Mouse (Mus musculus) liver, embryonic 13.5 days (tissue): Measurements from ENCODE around the gene Fam53b. TPM values are rescaled to one million over a fixed set of nuclear protein-coding genes. Genes with fewer than 3 reads are reported as not detected.

Source experiments
- ATAC-seq: fragments of 200-750 bp; cut with Nextera tagmentation; 2 replicates; pipeline ENCODE4 v1.8.0; 2017; ENCODE audit warnings: low read depth, mild to moderate bottlenecking, moderate number of reproducible peaks, moderate library complexity
- DNase-seq: peaks from one replicate; pipeline ENCODE4 v3.0.0; 2022
- H3K27ac ChIP-seq: fragments of 300-500 bp; sonication (generic); 2 replicates; pipeline ENCODE4 v1.5.1; 2015; ENCODE audit warnings: moderate library complexity, mild to moderate bottlenecking, inconsistent platforms
- H3K27me3 ChIP-seq: fragments of 300-500 bp; sonication (generic); 2 replicates; pipeline ENCODE4 v1.6.1; 2015; ENCODE audit warnings: mild to moderate bottlenecking, inconsistent platforms
- H3K36me3 ChIP-seq: fragments of 300-500 bp; sonication (generic); 2 replicates; pipeline ENCODE4 v1.6.1; 2015; ENCODE audit warnings: mild to moderate bottlenecking, inconsistent platforms
- H3K4me1 ChIP-seq: fragments of 300-500 bp; sonication (generic); replicated peaks from 2 replicates; pipeline ENCODE4 v1.6.1; 2015; ENCODE audit warnings: inconsistent platforms
- H3K4me2 ChIP-seq: fragments of 300-500 bp; sonication (generic); 2 replicates; pipeline ENCODE4 v1.6.1; 2015; ENCODE audit warnings: inconsistent platforms, mild to moderate bottlenecking, moderate library complexity
- H3K4me3 ChIP-seq: fragments of 300-500 bp; sonication (generic); replicated peaks from 2 replicates; pipeline ENCODE4 v1.5.1; 2015; ENCODE audit warnings: mild to moderate bottlenecking, inconsistent platforms
- H3K9ac ChIP-seq: fragments of 300-500 bp; sonication (generic); 2 replicates; pipeline ENCODE4 v1.6.1; 2015; ENCODE audit warnings: mild to moderate bottlenecking, inconsistent platforms
- H3K9me3 ChIP-seq: fragments of 300-500 bp; sonication (generic); replicated peaks from 2 replicates; pipeline ENCODE4 v1.6.1; 2016; ENCODE audit warnings: inconsistent platforms
- WGBS: fragments of 180-500 bp; shearing (Covaris S2); methylation state at CpG from one replicate; pipeline ENCODE4 v1.1.7; 2015; ENCODE audit not compliant: insufficient replicate concordance; 5-methylcytosine and 5-hydroxymethylcytosine counted together
- polyA plus RNA-seq: library from polyadenylated mRNA; unstranded; fragments of >200 nt; fragmentation: Nextera tagmentation; extraction: Ambion mirVana; gene quantifications from 2 replicates; pipeline ENCODE4 v1.2.1, GENCODE M21; 2015

The Fam53b gene
- polyA plus RNA-seq, 1 experiment from 2014 or later: 19.1 TPM

DNA sequence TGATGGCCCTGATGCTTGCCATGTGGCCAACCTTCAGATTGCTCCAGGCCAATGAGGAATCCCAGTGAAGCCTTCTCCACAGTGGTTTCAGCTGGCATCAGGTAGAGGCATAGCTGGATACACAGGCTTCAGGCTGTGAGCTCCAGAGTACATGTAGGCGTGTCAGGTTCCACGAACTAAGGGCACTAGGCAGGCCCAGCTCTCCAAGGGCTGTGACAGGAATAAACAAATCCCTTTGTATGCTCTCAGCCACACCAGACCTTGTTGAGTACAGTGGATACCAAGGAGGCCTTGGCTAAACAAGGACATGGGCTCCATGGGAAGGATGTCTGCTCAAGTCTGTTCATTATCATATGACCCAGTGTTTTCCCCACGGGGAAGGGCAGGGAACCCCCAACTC lies 112.3 kb downstream of the Fam53b start:
- Histone ChIP-seq H3K4me3 (no peak overlapping the region), H3K36me3 (no peaks in the 10 kb centered on the region), H3K4me2 (no peak overlapping the region), H3K27ac (no peak overlapping the region), H3K9ac (no peak overlapping the region), H3K27me3 (no peaks in the 10 kb centered on the region), H3K4me1 (peaks cover 16% of the 10 kb centered on the region), H3K9me3 (no peaks in the 10 kb centered on the region)
- DNase-seq (no peak), ATAC-seq (no peak)
- WGBS: 77% methylated on average over 3 of the region's 3 CpGs

DNA sequence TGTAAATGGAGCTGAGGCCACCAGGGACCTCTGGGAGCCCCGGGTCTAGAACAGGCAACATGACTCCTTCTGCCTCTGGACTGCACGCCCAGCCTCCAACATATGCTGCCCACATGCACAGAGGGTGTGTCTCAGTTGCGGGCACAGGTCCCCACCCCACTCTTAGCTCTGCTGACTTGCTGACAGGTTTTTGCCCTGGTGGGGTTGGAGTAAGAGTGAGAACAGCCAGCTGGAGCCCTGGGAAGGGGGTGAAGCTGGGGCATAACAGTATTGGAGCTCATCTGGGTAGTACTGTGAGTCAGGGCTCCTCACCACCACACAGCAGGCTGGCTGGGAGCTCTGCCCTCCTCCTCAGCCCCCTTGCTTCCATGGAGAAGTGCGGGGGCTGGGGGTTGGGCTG lies 113.6 kb downstream of the Fam53b start:
- H3K9ac ChIP-seq: no peak overlapping the region
- peaks cover 16% of the 10 kb centered on the region for H3K4me1 ChIP-seq
- no peaks in the 10 kb centered on the region for H3K27me3 ChIP-seq
- no peak overlapping the region for H3K27ac ChIP-seq
- no peaks in the 10 kb centered on the region for H3K9me3 ChIP-seq
- H3K4me2 ChIP-seq: no peak overlapping the region
- DNase-seq (no peak), ATAC-seq (peak; percentile 47; the same call in 1 of the 2 replicates)
- no peaks in the 10 kb centered on the region for H3K36me3 ChIP-seq
- 47% methylated on average over 4 of the region's 4 CpGs for WGBS
- no peak overlapping the region for H3K4me3 ChIP-seq

DNA sequence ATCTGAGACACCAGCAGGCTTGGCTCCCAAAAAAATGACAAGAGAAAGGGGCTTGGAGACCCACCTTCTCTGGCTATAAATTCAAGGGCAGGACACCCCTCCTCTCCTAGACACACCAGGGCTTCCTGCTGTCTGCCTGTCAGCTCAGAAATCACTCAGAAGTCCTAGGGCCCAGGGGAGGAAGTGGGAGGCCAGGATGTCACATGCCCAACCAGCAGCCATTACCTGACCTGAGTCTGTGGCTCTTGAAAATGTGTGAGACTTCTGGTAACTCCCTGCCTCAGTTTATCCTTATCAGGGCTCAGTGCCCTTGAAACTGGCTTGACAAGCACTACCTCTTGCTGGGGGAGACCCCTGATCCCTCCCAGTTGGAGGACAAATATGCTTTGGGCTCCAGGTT lies 114.0 kb downstream of the Fam53b start:
- ATAC-seq: no peak
- no peak overlapping the region for H3K4me2 ChIP-seq
- DNase-seq: no peak
- no peak overlapping the region for H3K27ac ChIP-seq
- H3K9ac ChIP-seq: no peak overlapping the region
- H3K4me1 ChIP-seq: peaks cover 16% of the 10 kb centered on the region
- H3K36me3 ChIP-seq: no peaks in the 10 kb centered on the region
- H3K9me3 ChIP-seq: no peaks in the 10 kb centered on the region
- H3K4me3 ChIP-seq: no peak overlapping the region
- no peaks in the 10 kb centered on the region for H3K27me3 ChIP-seq

DNA sequence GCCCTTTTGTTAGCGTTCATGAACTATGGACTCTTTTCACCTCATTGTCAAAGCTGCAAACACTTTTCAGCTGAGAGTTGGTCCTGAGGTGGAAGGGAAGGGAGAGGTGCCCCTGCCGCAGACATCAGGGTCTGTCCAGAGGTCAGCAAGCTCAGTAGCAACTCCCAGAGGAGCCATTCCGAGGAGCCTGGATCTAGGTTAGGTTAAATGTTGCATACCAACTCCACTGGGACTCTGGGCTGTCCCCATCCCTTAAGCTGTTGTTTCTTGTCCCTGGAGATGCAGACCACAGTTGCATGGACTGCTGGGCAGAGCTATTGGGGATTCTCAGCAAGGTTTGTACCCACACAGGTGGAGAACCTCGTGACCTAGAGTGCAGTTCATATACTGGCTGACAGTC lies 114.5 kb downstream of the Fam53b start:
- Histone ChIP-seq H3K4me2 (no peak overlapping the region), H3K4me1 (peaks cover 16% of the 10 kb centered on the region), H3K27me3 (no peaks in the 10 kb centered on the region), H3K9ac (no peak overlapping the region), H3K27ac (no peak overlapping the region), H3K36me3 (no peaks in the 10 kb centered on the region), H3K4me3 (no peak overlapping the region), H3K9me3 (no peaks in the 10 kb centered on the region)
- 66% methylated on average over 4 of the region's 4 CpGs for WGBS
- ATAC-seq (no peak), DNase-seq (no peak)

DNA sequence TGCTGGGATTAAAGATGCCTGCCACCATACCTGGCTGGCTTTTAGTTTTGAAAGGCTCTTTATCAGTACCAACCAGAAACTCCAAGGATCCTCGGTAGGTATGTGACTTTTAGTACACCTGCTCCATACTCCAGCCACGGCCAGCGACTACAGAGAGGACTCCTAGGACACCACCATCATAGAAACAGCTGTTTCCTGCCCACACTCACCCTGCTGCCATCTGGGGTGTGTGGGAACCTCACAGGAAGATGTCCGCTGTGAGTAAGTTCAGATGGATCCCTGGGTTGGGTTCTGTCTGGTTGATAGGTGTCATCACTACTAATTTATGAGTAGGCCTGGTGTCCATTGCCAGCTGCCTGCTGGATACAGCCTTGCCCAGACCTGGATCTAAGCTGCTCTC lies 114.9 kb downstream of the Fam53b start:
- Histone ChIP-seq H3K9me3 (no peaks in the 10 kb centered on the region), H3K4me2 (no peak overlapping the region), H3K36me3 (no peaks in the 10 kb centered on the region), H3K4me1 (peaks cover 16% of the 10 kb centered on the region), H3K9ac (no peak overlapping the region), H3K27ac (no peak overlapping the region), H3K4me3 (no peak overlapping the region), H3K27me3 (no peaks in the 10 kb centered on the region)
- WGBS: 40% methylated on average over 4 of the region's 4 CpGs
- no peak for ATAC-seq
- no peak for DNase-seq

DNA sequence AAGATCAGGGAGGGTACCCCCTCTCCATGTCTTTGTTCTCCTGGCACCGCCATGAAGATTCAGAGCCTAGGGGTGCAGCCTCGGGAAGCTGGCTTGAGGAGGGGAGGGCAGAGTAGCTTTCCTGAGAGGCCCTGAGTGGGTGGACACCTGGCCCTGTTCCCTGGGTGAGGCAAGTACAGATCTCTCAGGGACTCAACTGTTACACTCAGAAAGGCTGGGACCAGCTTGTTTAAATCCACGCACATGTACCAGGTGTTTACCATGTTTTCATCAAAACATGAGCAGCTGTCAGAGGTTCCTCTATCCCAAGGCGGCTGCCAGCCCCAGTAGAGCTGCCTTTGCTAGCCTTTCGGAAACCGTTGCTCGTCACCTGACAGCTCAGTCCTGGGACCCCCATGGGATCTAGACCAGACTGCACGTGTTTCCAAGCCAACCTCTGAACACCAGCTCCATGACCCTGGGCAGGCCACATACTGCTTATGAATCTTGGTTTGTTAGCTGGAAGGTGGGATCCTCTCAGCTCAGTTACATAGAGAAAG lies 116.4 kb downstream of the Fam53b start:
- no peak overlapping the region for H3K9ac ChIP-seq
- 78% methylated on average over 8 of the region's 8 CpGs for WGBS
- H3K27ac ChIP-seq: no peak overlapping the region

DNA sequence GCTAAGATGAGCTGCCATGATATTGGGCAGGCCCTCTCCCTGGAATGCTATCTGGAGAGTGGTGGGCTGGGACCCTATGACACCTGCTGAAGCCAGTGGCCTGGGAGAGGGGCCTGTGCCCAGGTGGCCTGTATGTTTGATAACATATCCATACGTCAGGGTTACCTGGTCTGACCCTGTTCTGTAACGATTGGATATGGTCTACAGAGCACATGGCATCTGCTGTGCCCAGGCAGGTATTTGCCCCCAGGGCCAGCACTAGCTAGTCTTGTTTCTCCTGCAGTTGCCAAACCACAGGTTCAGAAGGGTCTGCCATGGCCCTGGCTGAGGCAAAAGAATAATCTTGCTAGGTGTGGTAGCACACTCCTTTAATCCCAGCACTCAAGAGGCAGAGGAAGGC lies 120.1 kb downstream of the Fam53b start:
- ATAC-seq: no peak
- 77% methylated on average over 2 of the region's 2 CpGs for WGBS

More for the DNA sequence above, 116.4 kb downstream of the Fam53b start:
- no peaks in the 10 kb centered on the region for H3K27me3 ChIP-seq
- H3K4me3 ChIP-seq: no peak overlapping the region
- no peaks in the 10 kb centered on the region for H3K36me3 ChIP-seq
- ATAC-seq (no peak), DNase-seq (no peak)
- no peak overlapping the region for H3K4me2 ChIP-seq
- peaks cover 16% of the 10 kb centered on the region for H3K4me1 ChIP-seq
- no peaks in the 10 kb centered on the region for H3K9me3 ChIP-seq

DNA sequence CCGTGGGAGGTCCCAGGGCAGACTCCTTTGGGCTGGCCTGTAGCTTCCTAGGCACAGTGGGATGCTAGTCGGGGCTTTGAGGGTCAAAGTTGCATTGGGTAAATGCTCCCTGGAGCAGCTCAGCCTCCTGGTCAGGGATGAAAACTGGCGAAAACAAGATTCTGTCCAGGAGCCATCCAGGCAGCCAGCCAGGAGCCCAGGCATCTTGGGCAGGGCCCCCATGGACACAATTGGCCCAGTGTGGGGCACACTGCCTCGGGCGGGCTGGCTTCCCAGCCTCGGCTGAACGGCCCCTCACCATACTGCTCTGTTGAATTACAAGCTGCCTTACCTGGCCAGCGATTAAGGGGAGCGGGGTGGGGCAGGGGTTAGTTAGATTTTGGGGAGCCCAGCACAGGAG lies 121.0 kb downstream of the Fam53b start:
- WGBS: 70% methylated on average over 9 of the region's 9 CpGs
- Histone ChIP-seq H3K9ac (no peak overlapping the region), H3K36me3 (no peaks in the 10 kb centered on the region), H3K4me2 (no peak overlapping the region), H3K27me3 (no peaks in the 10 kb centered on the region), H3K9me3 (no peaks in the 10 kb centered on the region), H3K27ac (no peak overlapping the region), H3K4me3 (no peak overlapping the region), H3K4me1 (peaks cover 18% of the 10 kb centered on the region)
- no peak for ATAC-seq
- no peak for DNase-seq

More for the DNA sequence above, 120.1 kb downstream of the Fam53b start:
- Histone ChIP-seq H3K9me3 (no peaks in the 10 kb centered on the region), H3K9ac (no peak overlapping the region), H3K27ac (no peak overlapping the region), H3K4me2 (no peak overlapping the region), H3K4me3 (no peak overlapping the region), H3K36me3 (no peaks in the 10 kb centered on the region), H3K27me3 (no peaks in the 10 kb centered on the region), H3K4me1 (peaks cover 10% of the 10 kb centered on the region)
- no peak for DNase-seq

DNA sequence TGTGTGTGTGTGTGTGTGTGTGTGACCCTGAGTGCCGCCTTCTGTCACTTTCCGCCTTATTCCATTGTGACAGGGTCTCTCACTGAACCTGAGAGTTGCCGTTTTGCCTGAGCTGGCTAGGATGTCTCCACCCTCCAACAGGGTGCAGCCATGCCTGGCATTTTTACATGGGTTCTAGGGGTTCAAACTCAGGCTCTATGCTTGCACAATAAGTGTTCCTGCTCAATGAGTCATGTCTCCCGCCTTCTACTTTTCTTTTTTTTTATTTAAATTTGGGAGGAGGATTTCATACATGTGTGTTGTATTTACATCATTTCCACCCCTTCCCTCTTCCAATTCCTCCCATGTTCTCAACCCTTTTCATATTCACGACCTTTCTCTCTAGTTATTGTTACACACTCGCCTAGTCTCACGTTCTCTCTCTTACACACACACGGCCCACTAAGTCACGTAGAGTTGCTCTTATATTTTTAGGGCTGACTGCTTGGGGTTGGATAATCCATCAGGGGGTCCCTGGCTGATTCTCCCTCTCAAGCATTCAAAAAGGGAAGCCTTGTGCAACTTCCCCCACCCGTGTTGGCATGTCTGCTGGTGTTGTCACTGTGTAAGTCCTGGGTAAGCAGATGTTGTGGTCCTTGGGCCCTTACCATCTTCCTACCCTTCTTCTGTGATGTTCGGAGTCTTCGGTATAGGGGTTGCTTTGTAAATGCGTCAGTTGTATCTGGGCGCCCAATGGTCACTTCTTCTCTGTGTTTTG lies 122.8 kb downstream of the Fam53b start:
- ATAC-seq (no peak), DNase-seq (no peak)
- no peaks in the 10 kb centered on the region for H3K27me3 ChIP-seq
- H3K4me1 ChIP-seq: peaks cover 35% of the 10 kb centered on the region
- H3K9ac ChIP-seq: no peak overlapping the region
- H3K36me3 ChIP-seq: no peaks in the 10 kb centered on the region
- H3K27ac ChIP-seq: no peak overlapping the region
- H3K4me2 ChIP-seq: no peak overlapping the region
- 71% methylated on average over 14 of the region's 14 CpGs for WGBS
- no peak overlapping the region for H3K4me3 ChIP-seq
- H3K9me3 ChIP-seq: no peaks in the 10 kb centered on the region

DNA sequence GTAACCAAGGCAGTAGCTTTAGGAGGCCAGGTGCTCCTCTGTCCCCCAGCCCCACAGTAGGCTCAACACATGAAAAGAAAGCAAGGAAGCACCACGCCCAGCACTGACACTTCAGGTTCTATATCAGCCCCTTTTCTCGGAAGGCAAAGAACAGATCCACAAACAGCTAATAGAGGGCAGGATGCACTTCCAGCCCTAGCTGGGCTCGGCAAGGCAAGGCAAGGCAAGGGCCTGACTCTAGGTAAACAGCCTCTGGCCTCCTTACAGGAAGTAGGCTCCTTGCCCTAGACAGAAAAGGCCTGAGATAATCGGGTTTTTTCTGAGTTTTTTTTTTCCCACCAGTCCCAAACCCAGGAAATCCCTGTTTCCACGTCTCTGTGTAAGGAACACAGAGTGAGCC lies 124.0 kb downstream of the Fam53b start:
- DNase-seq (no peak), ATAC-seq (no peak)
- Histone ChIP-seq H3K4me1 (peaks cover 39% of the 10 kb centered on the region), H3K9me3 (no peaks in the 10 kb centered on the region), H3K4me3 (no peak overlapping the region), H3K27ac (no peak overlapping the region), H3K27me3 (no peaks in the 10 kb centered on the region), H3K4me2 (no peak overlapping the region), H3K36me3 (no peaks in the 10 kb centered on the region), H3K9ac (no peak overlapping the region)
- 31% methylated on average over 5 of the region's 5 CpGs for WGBS

DNA sequence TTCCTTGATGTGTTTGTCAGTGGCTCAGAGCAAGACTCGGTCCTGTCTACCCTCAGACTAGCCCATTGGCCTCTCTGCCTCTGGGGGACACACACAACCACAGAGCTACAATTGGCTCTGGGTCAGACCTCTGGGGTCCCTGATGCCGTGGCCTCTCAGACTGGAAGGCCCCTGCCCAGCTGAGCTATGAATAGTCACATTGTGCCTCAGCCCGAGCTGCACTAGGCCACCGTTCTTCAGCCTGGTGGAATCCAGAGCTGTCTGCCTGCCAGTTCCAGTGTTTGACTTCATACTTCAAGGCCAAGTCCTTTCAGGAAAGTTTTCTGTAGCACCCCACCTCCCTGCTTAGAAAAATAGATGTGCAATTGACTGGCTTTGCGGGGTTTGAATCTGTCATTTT lies 125.0 kb downstream of the Fam53b start:
- 69% methylated on average over 5 of the region's 5 CpGs for WGBS
- no peak overlapping the region for H3K27ac ChIP-seq

DNA sequence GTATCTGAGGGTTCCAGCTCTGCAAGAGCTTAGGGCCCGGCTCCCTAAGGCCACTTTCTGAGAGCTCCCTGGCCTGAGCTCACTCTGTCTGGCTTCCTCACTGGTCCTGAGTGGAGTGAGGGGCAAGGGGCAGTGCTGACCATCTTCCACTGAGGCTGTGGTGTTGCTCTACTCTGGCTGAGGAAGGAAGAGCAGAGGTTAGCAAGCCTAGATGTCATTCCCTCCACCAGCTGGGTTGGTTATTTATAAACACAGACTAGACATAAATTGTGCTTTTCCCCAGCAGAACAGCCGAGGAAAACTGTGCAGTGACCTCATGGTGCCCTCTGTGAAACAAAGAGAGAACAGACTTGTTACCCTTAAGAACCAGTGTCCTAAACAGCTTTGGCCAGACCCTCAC lies 125.8 kb downstream of the Fam53b start:
- no peak for DNase-seq
- WGBS: 37% methylated on average over 2 of the region's 2 CpGs
- no peak overlapping the region for H3K9ac ChIP-seq

More for the DNA sequence above, 125.0 kb downstream of the Fam53b start:
- ATAC-seq (no peak), DNase-seq (no peak)
- Histone ChIP-seq H3K4me3 (no peak overlapping the region), H3K9me3 (no peaks in the 10 kb centered on the region), H3K4me2 (no peak overlapping the region), H3K4me1 (peaks cover 39% of the 10 kb centered on the region), H3K36me3 (no peaks in the 10 kb centered on the region), H3K27me3 (no peaks in the 10 kb centered on the region), H3K9ac (no peak overlapping the region)

More for the DNA sequence above, 125.8 kb downstream of the Fam53b start:
- H3K4me2 ChIP-seq: no peak overlapping the region
- H3K4me3 ChIP-seq: no peak overlapping the region
- H3K27ac ChIP-seq: no peak overlapping the region
- no peaks in the 10 kb centered on the region for H3K9me3 ChIP-seq
- H3K27me3 ChIP-seq: no peaks in the 10 kb centered on the region
- no peak for ATAC-seq
- H3K36me3 ChIP-seq: no peaks in the 10 kb centered on the region
- H3K4me1 ChIP-seq: peaks cover 39% of the 10 kb centered on the region
